Mouse (Mus musculus): ENCODE results near the gene Chrm3. TPM values are rescaled to one million over a fixed set of nuclear protein-coding genes. Genes with fewer than 3 reads are reported as not detected.

Chrm3 gene
- 0.38 and 0.48 TPM in 2 replicates for polyA plus RNA-seq (2015; fragmentation: Nextera tagmentation; extraction: Ambion mirVana)

DNA sequence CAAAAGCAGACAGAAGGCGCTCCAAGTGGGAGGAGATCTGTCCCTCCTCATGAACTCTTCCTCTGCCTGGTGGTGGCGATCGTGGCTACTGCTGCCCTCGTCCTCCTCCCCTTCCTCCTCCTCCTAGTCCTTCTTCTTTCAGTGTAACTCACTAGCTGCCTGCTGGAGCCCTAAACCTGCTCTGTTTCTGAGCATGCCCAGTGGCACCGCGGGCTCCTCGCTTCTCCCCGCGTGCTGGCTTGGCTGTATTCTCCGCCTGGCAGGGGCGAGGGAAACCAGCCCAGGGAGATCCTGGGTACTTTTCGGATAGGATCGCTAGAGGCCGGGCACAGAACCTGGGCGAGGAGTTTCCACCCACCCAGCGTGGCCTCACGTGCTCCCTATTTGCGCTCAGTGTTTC lies at the start of gene Chrm3:
Chrm3 (minus strand) TSS at position 71 of the 400 bp plus-strand sequence.

Small RNA genes lying within 50 kb of the gene (microRNA-seq; reads per million reads assigned to microRNA genes)
- gene Gm24187 (ENCODE audit: borderline replicate concordance, insufficient number of aligned reads): not detected
